Mouse (Mus musculus): ENCODE results near the gene Olfr60. TPM values are rescaled to one million over a fixed set of nuclear protein-coding genes. Genes with fewer than 3 reads are reported as not detected.

Gene Olfr60
- total and polyA plus RNA-seq, 3 experiments = not detected

DNA sequence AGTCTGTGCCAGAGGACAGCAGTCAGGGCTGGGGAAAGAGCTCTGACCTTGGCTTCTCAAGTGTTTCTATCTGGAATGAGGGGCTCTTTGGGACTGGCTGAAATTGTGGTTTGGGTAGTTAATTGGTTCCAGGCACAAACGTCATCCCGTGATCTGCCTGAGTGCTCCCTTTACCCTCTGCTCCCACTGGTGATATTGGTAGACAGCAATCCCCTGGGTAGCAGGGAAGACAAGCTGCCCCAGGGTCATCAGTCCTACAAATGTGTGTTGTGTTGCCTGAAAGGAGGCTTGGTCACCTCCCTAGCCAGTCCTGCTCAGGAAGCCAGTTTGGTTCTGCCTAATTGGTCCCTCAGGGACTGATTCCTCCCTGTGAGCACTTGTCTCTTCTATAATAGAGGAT, 27.8 kb downstream of the Olfr60 start, which contains the start of gene Olfr527:
Gene Olfr527, plus strand, starts transcription at position 301 of the 400 bp plus-strand sequence.
- Histone ChIP-seq H3K4me1 (ENCODE audit: control insufficient read depth in 1 of 2, insufficient read depth in 2 of 2, low read length in 2 of 2) (no peaks in the 10 kb centered on the region), H3K9ac (ENCODE audit: control insufficient read depth, low read depth, low read length, poor library complexity, severe bottlenecking) (no peak within 1 kb of the TSS), H3K4me3 (ENCODE audit: control insufficient read depth in 1 of 2, insufficient read depth in 1 of 2, low read depth in 2 of 2, low read length in 2 of 2) (no peak within 1 kb of the TSS), H3K27ac (ENCODE audit: control insufficient read depth, low read depth, low read length) (no peak within 1 kb of the TSS), H3K27me3 (ENCODE audit: control insufficient read depth in 1 of 2, insufficient read depth in 2 of 2, low read length in 2 of 2) (no peaks in the 10 kb centered on the region), H3K79me2 (ENCODE audit: control insufficient read depth, insufficient read depth, low read length, poor library complexity) (no peaks in the 10 kb centered on the region), H3K36me3 (ENCODE audit: control insufficient read depth in 1 of 2, insufficient read depth in 2 of 2, low read length in 2 of 2) (no peaks in the 10 kb centered on the region), H3K9me3 (replicated peaks; ENCODE audit: insufficient read depth, low read length) (no peaks in the 10 kb centered on the region)
- no peak for TF ChIP-seq SMC3 (IDR thresholded peaks at IDR 0.05; ENCODE audit: low read depth, low read length)
- TF ChIP-seq TBP (IDR thresholded peaks at IDR 0.05; ENCODE audit: low read depth, low read length) = no peak
- no peak for TF ChIP-seq MYB (IDR thresholded peaks at IDR 0.05; ENCODE audit: low read depth, low read length)
- TF ChIP-seq ZC3H11A (IDR thresholded peaks at IDR 0.05; ENCODE audit: low read depth, low read length) = no peak
- TF ChIP-seq ETS1 (IDR thresholded peaks at IDR 0.05; ENCODE audit: low read depth, low read length) = no peak
- DNase-seq (ENCODE audit: low read depth, low spot score) = no peak

DNA sequence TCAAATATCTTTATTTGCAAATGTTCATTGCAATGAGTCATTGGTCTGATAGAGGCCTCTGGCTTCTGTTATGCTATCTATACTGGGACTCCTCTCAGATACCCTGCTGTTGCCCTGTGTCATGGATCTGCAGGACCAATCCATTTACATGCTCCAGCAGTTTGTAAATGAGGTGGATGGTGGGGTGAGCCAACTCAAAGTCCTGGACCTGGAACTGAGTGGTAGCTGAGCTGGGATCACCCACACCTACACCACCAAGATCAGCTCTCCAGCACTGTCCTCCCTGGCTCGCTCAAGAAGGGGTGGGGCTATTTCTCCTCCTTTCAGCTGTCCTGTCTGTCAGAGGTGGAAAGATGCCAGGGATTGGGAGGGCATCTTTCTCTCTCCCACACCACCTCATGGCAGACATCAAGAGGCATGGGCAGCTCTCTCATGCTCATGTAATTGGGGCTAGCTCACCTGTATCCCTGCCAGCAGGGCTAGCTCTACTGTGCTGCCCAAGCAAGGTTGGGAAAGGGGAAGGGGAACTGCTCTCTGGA, 31.6 kb downstream of the Olfr60 start:
- no peaks in the 10 kb centered on the region for H3K4me1 ChIP-seq (ENCODE audit: control insufficient read depth in 1 of 2, insufficient read depth in 2 of 2, low read length in 2 of 2)
- no peak for TF ChIP-seq NELFE (IDR thresholded peaks at IDR 0.05; ENCODE audit: low read depth, low read length)
- TF ChIP-seq HCFC1 (IDR thresholded peaks at IDR 0.05; ENCODE audit: low read depth, low read length) = no peak
- TF ChIP-seq ZNF384 (IDR thresholded peaks at IDR 0.05; ENCODE audit: low read depth, low read length) = no peak
- no peak for TF ChIP-seq CTCF (IDR thresholded peaks at IDR 0.05 in 2 of 3, conservative IDR thresholded peaks at IDR 0.05 in 1 of 3; ENCODE audit: control insufficient read depth in 1 of 3, insufficient read depth in 1 of 3, low read depth in 2 of 3, low read length in 3 of 3, poor library complexity in 1 of 3, severe bottlenecking in 1 of 3)
- no peak for TF ChIP-seq GATA1 (IDR thresholded peaks at IDR 0.05; ENCODE audit: low read depth, low read length)
- no peak for TF ChIP-seq KAT2A (conservative IDR thresholded peaks at IDR 0.05; ENCODE audit: low read depth, low read length)
- no peak for TF ChIP-seq RCOR1 (IDR thresholded peaks at IDR 0.05; ENCODE audit: low read depth, low read length)
- no peak for TF ChIP-seq TAL1 (IDR thresholded peaks at IDR 0.05; ENCODE audit: low read length)
- no peak for TF ChIP-seq MYB (IDR thresholded peaks at IDR 0.05; ENCODE audit: low read depth, low read length)
- no peak for TF ChIP-seq MAX (IDR thresholded peaks at IDR 0.05; ENCODE audit: low read length)
- no peak for TF ChIP-seq MAFK (IDR thresholded peaks at IDR 0.05; ENCODE audit: borderline replicate concordance, low read depth, low read length)
- TF ChIP-seq GABPA (IDR thresholded peaks at IDR 0.05; ENCODE audit: low read depth, low read length) = no peak
- no peak for TF ChIP-seq ETS1 (IDR thresholded peaks at IDR 0.05; ENCODE audit: low read depth, low read length)
- no peak for TF ChIP-seq CHD1 (IDR thresholded peaks at IDR 0.05; ENCODE audit: low read depth, low read length)
- TF ChIP-seq ELF1 (IDR thresholded peaks at IDR 0.05; ENCODE audit: low read depth, low read length) = no peak
- TF ChIP-seq USF2 (IDR thresholded peaks at IDR 0.05; ENCODE audit: borderline replicate concordance in 1 of 2, insufficient read depth in 1 of 2, low read depth in 1 of 2, low read length in 2 of 2) = no peak
- no peak for TF ChIP-seq SMC3 (IDR thresholded peaks at IDR 0.05; ENCODE audit: low read depth, low read length)
- TF ChIP-seq MEF2A (IDR thresholded peaks at IDR 0.05; ENCODE audit: extremely low read depth, insufficient replicate concordance, low read depth, low read length, poor library complexity, severe bottlenecking) = no peak
- no peak for TF ChIP-seq POLR2AphosphoS5 (IDR thresholded peaks at IDR 0.05; ENCODE audit: borderline replicate concordance, low read depth, low read length)
- no peak overlapping the region for H3K9ac ChIP-seq (ENCODE audit: control insufficient read depth, low read depth, low read length, poor library complexity, severe bottlenecking)
- H3K36me3 ChIP-seq (ENCODE audit: control insufficient read depth in 1 of 2, insufficient read depth in 2 of 2, low read length in 2 of 2) = no peaks in the 10 kb centered on the region
- H3K9me3 ChIP-seq (replicated peaks; ENCODE audit: insufficient read depth, low read length) = no peaks in the 10 kb centered on the region
- H3K79me2 ChIP-seq (ENCODE audit: control insufficient read depth, insufficient read depth, low read length, poor library complexity) = no peaks in the 10 kb centered on the region
- no peak for DNase-seq (ENCODE audit: low read depth, low spot score)
- no peaks in the 10 kb centered on the region for H3K27me3 ChIP-seq (ENCODE audit: control insufficient read depth in 1 of 2, insufficient read depth in 2 of 2, low read length in 2 of 2)
- H3K4me3 ChIP-seq (ENCODE audit: control insufficient read depth in 1 of 2, insufficient read depth in 1 of 2, low read depth in 2 of 2, low read length in 2 of 2) = no peak overlapping the region
- no peak overlapping the region for H3K27ac ChIP-seq (ENCODE audit: control insufficient read depth, low read depth, low read length)

Measured in MEL (cell line).